Mouse (Mus musculus) limb, embryonic 12.5 days (tissue): ENCODE measurements around the gene Pla2g16. TPM values are rescaled to one million over a fixed set of nuclear protein-coding genes. Genes with fewer than 3 reads are reported as not detected.

Experiments
- ATAC-seq: fragments of 200-750 bp; cut with Nextera tagmentation; 2 replicates; pipeline ENCODE4 v1.8.0; 2017; ENCODE audit warnings: low read depth, moderate TSS enrichment; ENCODE audit not compliant: insufficient number of reproducible peaks, insufficient read depth, low FRiP score, low TSS enrichment
- H3K27ac ChIP-seq: fragments of 300-500 bp; sonication (generic); 2 replicates; pipeline ENCODE4 v1.5.1; 2016; ENCODE audit warnings: mild to moderate bottlenecking, moderate library complexity
- H3K27me3 ChIP-seq: fragments of 300-500 bp; sonication (generic); 2 replicates; pipeline ENCODE4 v1.6.1; 2016; ENCODE audit warnings: mild to moderate bottlenecking, moderate library complexity
- H3K36me3 ChIP-seq: fragments of 300-500 bp; sonication (generic); 2 replicates; pipeline ENCODE4 v1.6.1; 2016; ENCODE audit warnings: mild to moderate bottlenecking, moderate library complexity
- H3K4me1 ChIP-seq: fragments of 300-500 bp; sonication (generic); replicated peaks from 2 replicates; pipeline ENCODE4 v1.6.1; 2016
- H3K4me2 ChIP-seq: fragments of 300-500 bp; sonication (generic); 2 replicates; pipeline ENCODE4 v1.6.1; 2016; ENCODE audit warnings: mild to moderate bottlenecking, moderate library complexity
- H3K4me3 ChIP-seq: fragments of 300-500 bp; sonication (generic); replicated peaks from 2 replicates; pipeline ENCODE4 v1.5.1; 2016; ENCODE audit warnings: mild to moderate bottlenecking
- H3K9ac ChIP-seq: fragments of 300-500 bp; sonication (generic); replicated peaks from 2 replicates; pipeline ENCODE4 v1.6.1; 2016; ENCODE audit warnings: mild to moderate bottlenecking, moderate library complexity
- H3K9me3 ChIP-seq: fragments of 300-500 bp; sonication (generic); 2 replicates; pipeline ENCODE4 v1.6.1; 2016; ENCODE audit warnings: mild to moderate bottlenecking, moderate library complexity
- WGBS: fragments of 180-500 bp; shearing (Covaris S2); methylation state at CpG from one replicate; pipeline ENCODE4 v1.1.7; 2016; 5-methylcytosine and 5-hydroxymethylcytosine counted together
- polyA plus RNA-seq: library from polyadenylated mRNA; unstranded; fragments of >200 nt; fragmentation: Nextera tagmentation; extraction: Ambion mirVana; gene quantifications from 2 replicates; pipeline ENCODE4 v1.2.1, GENCODE M21; 2016

Gene Pla2g16
- polyA plus RNA-seq, 1 experiment from 2014 or later: 7.4 TPM

- Histone ChIP-seq H3K4me3 (no peak overlapping the region), H3K27ac (no peak overlapping the region), H3K36me3 (no peaks in the 10 kb centered on the region), H3K27me3 (no peaks in the 10 kb centered on the region), H3K9me3 (peaks cover 3% of the 10 kb centered on the region; the same call in 1 of the 2 replicates), H3K4me2 (no peak overlapping the region), H3K9ac (no peak overlapping the region), H3K4me1 (0 out of 2 replicates have a peak, but pooled peaks cover 2% of the 10 kb centered on the region)
- 48% methylated on average over 3 of the region's 3 CpGs for WGBS
- no peak for ATAC-seq
Observed at GRCm38 (mm10) chr19:7592018-7592417, 34.8 kb downstream of the Pla2g16 start.

- WGBS: 9% methylated on average over 2 of the region's 2 CpGs
Observed at GRCm38 (mm10) chr19:7595534-7595933, 38.3 kb downstream of the Pla2g16 start.

DNA sequence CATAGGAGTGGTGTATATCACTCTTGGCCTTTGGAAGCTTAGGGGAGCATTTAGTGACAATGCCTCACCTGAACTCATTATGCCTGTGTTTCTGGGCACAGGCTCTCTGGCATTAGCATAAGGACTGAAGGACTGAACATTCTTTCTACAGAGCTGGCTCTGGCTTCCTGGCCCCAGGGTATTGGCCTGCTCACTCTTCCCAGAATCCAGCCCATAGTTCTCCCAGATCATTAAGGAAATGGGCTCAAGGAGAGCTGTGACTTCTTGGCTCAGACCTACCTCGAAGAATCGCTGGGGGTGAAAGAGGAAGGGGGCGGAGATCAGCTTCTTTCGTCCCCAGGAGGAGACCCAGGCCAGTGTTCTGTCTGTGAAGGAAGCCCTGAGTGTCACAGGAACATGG is 41.2 kb downstream of the Pla2g16 start:
- no peaks in the 10 kb centered on the region for H3K27me3 ChIP-seq
- H3K27ac ChIP-seq: no peak overlapping the region; the same call in 1 of the 2 replicates
- H3K4me1 ChIP-seq: peaks cover 12% of the 10 kb centered on the region; the same call in 1 of the 2 replicates
- no peak overlapping the region for H3K9ac ChIP-seq
- H3K36me3 ChIP-seq: no peaks in the 10 kb centered on the region
- no peak overlapping the region for H3K4me3 ChIP-seq
- 55% methylated on average over 4 of the region's 4 CpGs for WGBS
- no peak for ATAC-seq
- H3K9me3 ChIP-seq: no peaks in the 10 kb centered on the region
- H3K4me2 ChIP-seq: no peak overlapping the region

More at GRCm38 (mm10) chr19:7595534-7595933, 38.3 kb downstream of the Pla2g16 start:
- Histone ChIP-seq H3K36me3 (no peaks in the 10 kb centered on the region), H3K4me1 (0 out of 2 replicates have a peak, but pooled peaks cover 8% of the 10 kb centered on the region), H3K9me3 (no peaks in the 10 kb centered on the region), H3K27ac (no peak overlapping the region), H3K4me2 (no peak overlapping the region), H3K27me3 (no peaks in the 10 kb centered on the region), H3K9ac (no peak overlapping the region), H3K4me3 (no peak overlapping the region)
- no peak for ATAC-seq

DNA sequence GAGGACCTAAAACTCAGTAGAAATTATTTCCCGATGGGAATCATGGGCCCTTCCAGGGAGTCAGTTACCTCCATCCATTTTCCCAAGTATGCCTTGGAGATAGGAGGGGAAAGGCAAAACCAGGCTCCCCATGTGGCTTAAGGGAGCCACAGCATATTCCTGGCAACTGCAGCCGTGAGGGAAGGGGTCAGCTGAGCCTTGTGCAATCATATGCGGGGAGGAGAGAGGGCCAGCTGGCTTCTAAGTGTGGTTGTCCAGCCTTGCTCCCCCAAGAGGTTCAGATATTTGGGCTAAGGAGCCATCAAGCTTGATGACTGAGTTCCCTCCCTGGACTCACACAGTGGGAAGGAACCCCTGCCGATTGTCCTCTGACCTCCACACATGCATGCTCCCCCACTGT is 44.3 kb downstream of the Pla2g16 start:
- Histone ChIP-seq H3K27ac (no peak overlapping the region), H3K27me3 (no peaks in the 10 kb centered on the region), H3K9me3 (no peaks in the 10 kb centered on the region), H3K9ac (no peak overlapping the region), H3K4me1 (peaks cover 28% of the 10 kb centered on the region), H3K36me3 (no peaks in the 10 kb centered on the region), H3K4me2 (no peak overlapping the region), H3K4me3 (no peak overlapping the region)
- no peak for ATAC-seq
- WGBS: 79% methylated on average over 4 of the region's 4 CpGs

- peaks cover 39% of the 10 kb centered on the region for H3K4me1 ChIP-seq
- WGBS: 92% methylated on average over 10 of the region's 10 CpGs
- ATAC-seq: no peak
Observed at GRCm38 (mm10) chr19:7604107-7604506, 46.8 kb downstream of the Pla2g16 start.

GRCm38 (mm10) chr19:7605013-7605412 is 47.8 kb downstream of the Pla2g16 start:
- no peak for ATAC-seq
- Histone ChIP-seq H3K36me3 (no peaks in the 10 kb centered on the region), H3K9me3 (no peaks in the 10 kb centered on the region), H3K9ac (no peak overlapping the region), H3K27ac (peak overlapping the region; percentile 90), H3K4me2 (no peak overlapping the region), H3K27me3 (no peaks in the 10 kb centered on the region), H3K4me1 (peaks cover 39% of the 10 kb centered on the region), H3K4me3 (no peak overlapping the region)

More at GRCm38 (mm10) chr19:7604107-7604506, 46.8 kb downstream of the Pla2g16 start:
- Histone ChIP-seq H3K4me2 (no peak overlapping the region), H3K9ac (no peak overlapping the region), H3K27ac (no peak overlapping the region), H3K27me3 (no peaks in the 10 kb centered on the region), H3K36me3 (no peaks in the 10 kb centered on the region), H3K4me3 (no peak overlapping the region), H3K9me3 (no peaks in the 10 kb centered on the region)

- H3K4me1 ChIP-seq: peaks cover 33% of the 10 kb centered on the region
- no peaks in the 10 kb centered on the region for H3K36me3 ChIP-seq
- H3K4me3 ChIP-seq: peak overlapping the region; percentile 29
- WGBS: 2% methylated on average over 15 of the region's 15 CpGs
- no peaks in the 10 kb centered on the region for H3K9me3 ChIP-seq
- H3K9ac ChIP-seq: no peak overlapping the region
- no peaks in the 10 kb centered on the region for H3K27me3 ChIP-seq
- ATAC-seq: peak; percentile 81
- peak overlapping the region; percentile 90 for H3K27ac ChIP-seq
- H3K4me2 ChIP-seq: peak overlapping the region; percentile 64
Observed at GRCm38 (mm10) chr19:7605930-7606783, 48.9 kb downstream of the Pla2g16 start.

GRCm38 (mm10) chr19:7606801-7607689 is 49.8 kb downstream of the Pla2g16 start, which contains the start of gene Lgals12:
Lgals12 (minus strand) TSS chr19:7607193.
- peak; percentile 61 for ATAC-seq
- Histone ChIP-seq H3K9me3 (no peaks in the 10 kb centered on the region), H3K4me1 (peaks cover 35% of the 10 kb centered on the region), H3K27me3 (peaks cover 7% of the 10 kb centered on the region), H3K27ac (peak within 1 kb of the TSS; percentile 90), H3K4me3 (peak within 1 kb of the TSS; percentile 29), H3K9ac (peak within 1 kb of the TSS; percentile 2; the same call in 1 of the 2 replicates), H3K4me2 (peak within 1 kb of the TSS; percentile 64), H3K36me3 (no peaks in the 10 kb centered on the region)
- WGBS: 8% methylated on average over 15 of the region's 15 CpGs

- Histone ChIP-seq H3K36me3 (no peaks in the 10 kb centered on the region), H3K27ac (peak overlapping the region; percentile 90), H3K9ac (no peak overlapping the region), H3K4me3 (no peak overlapping the region), H3K4me1 (peaks cover 41% of the 10 kb centered on the region), H3K9me3 (no peaks in the 10 kb centered on the region), H3K27me3 (peaks cover 14% of the 10 kb centered on the region), H3K4me2 (peak overlapping the region; percentile 64; the same call in 1 of the 2 replicates)
- ATAC-seq: no peak
- WGBS: 74% methylated on average over 7 of the region's 7 CpGs
Observed at GRCm38 (mm10) chr19:7607690-7608201, 50.5 kb downstream of the Pla2g16 start.

- Histone ChIP-seq H3K4me3 (peak within 1 kb of the TSS; percentile 49), H3K4me1 (peaks cover 20% of the 10 kb centered on the region)
- 3% methylated on average over 54 of the region's 54 CpGs for WGBS
Observed at GRCm38 (mm10) chr19:7611942-7612757, 54.9 kb downstream of the Pla2g16 start, which contains the start of gene Hrasls5. Hrasls5 (plus strand) TSS chr19:7612541.

More at GRCm38 (mm10) chr19:7611942-7612757, 54.9 kb downstream of the Pla2g16 start, which contains the start of gene Hrasls5:
- Histone ChIP-seq H3K27ac (no peak within 1 kb of the TSS), H3K9ac (peak within 1 kb of the TSS; percentile 61), H3K9me3 (no peaks in the 10 kb centered on the region), H3K36me3 (no peaks in the 10 kb centered on the region), H3K4me2 (peak within 1 kb of the TSS; percentile 91), H3K27me3 (peaks cover 22% of the 10 kb centered on the region)
- ATAC-seq: peak; percentile 54; the same call in 1 of the 2 replicates
